Mouse (Mus musculus) 416B (cell line): ENCODE measurements at regions not wholly inside any gene's neighbourhood (a gene's known extent, or its start where the extent isn't known, plus 50 kb on each side); places are given as distances from the start of the nearest gene placed in this dataset.

ENCODE experiments used
- DNase-seq: peaks from one replicate; pipeline ENCODE4 v3.0.0; 2011; ENCODE audit warnings: low read depth

DNA sequence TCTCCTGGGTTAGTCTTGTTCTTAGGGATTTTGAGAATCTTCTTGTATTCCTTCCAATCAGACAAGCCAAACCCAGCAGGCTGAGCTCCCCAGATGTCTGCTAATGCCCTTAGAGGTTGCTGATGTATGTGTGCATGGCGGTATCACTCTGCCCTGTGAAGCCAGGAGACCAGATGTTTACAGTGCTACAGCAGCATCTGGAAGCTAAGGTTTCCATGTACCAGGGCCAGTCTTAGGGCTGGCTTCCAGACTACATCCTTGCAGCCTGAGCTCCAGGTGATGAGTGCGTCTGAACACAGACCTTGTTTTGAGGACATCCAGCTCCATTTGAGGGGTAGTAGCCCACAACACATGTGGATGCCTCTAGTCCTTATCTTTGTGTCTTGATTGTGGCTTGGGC is 241.7 kb downstream of the Ttc32 start:
- no peak for DNase-seq

- DNase-seq, result no peak
Measured at GRCm38 (mm10) chr12:9274181-9274580, 244.4 kb downstream of the Ttc32 start.

DNA sequence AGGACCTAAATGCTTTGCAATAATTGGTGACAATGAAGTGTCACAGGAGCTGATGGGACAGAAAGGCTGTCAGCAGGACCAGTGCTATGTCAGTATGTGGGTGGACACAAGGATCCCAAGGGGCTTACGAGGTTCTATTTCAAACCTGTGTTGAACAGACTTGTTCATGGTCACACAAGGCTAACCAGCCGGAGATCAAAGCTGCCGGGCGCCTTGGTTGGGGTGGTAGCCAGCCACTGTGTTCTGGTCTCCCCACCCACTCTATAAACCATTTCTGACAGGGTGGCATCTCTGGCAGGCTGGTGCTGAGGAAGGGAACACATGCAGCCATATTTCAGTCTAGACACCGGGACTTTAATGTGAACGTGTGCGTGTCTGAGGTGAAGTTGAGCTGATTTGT is 245.9 kb downstream of the Ttc32 start:
- no peak for DNase-seq

DNA sequence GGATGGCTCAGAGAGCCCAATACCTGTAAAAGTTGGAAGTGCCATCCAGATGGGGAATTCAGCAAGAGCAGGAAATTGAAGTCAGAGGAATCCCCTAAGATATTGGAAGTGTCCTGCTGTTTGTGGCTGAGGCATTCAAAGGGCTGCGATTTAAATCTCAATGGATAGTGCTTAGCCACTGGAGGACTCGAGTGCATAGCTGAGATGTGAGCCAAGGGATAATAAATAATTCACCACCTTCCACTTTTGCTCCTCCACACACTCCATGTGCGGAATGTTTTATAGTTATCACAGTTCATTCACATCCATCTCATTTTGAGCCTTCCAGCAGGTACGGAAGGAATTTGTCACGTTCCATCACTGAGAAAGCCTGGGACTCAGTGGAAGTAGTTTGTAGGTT is 248.9 kb downstream of the Ttc32 start:
- no peak for DNase-seq

- no peak for DNase-seq
Measured at GRCm38 (mm10) chr12:9279893-9280605, 250.3 kb downstream of the Ttc32 start.

DNA sequence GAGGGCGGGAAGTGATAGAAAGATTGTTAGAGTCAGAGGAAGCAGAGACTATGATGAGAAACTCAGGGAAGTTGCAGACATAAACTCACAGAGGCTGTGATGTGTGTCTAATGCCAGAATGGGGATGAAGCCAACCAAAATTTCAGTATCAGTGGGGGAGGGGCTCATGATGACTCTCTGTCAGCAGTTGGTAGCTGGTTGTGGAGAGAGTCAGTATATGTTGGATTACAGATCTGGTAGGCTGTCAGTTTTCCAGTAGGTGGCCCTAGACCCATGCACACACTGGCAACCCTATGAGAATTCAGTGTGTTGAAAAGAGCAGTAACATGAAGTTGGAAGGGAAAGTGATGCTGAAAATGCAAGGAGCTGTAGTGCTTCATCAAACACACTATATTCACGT is 257.5 kb downstream of the Ttc32 start:
- DNase-seq, result no peak

DNA sequence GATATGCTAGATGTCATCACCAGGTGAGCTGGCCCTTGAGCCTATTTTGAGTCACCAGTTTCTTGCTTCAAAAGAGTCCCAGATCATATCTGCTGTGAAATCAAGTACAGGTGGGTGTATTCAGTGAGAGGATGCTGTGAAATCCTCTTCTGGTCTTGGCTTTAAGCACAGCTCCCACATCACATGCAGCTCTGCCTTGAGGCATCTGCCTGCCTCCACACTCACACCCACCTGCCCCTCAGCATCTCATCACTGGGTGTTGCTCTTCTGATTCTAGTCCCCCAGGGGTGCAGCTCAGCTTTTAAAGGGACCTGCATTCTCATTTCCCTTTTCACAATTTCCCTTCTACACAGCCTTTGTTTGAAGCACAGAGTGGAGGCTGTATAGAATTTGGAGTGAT is 262.9 kb downstream of the Ttc32 start:
- no peak for DNase-seq

DNA sequence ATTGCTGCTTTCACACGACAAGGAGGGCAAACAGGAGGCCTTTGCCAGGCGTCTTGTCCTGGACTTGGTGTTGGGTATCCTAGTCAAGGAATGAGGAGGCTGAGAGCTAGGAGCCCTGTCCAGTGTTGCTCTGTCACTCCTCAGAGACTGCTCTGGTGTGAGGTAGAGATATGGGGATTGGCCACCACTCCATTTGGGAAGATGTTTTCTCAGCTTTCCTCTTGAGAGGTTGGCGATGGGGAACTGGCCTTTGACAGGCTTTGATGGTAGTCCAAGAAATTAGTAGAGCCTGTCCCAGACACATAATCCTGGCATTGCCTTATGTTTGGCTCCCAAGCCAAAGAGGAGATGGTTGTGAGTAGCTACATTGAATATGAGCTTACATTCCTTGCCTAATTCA is 265.4 kb downstream of the Ttc32 start:
- DNase-seq, result no peak

DNA sequence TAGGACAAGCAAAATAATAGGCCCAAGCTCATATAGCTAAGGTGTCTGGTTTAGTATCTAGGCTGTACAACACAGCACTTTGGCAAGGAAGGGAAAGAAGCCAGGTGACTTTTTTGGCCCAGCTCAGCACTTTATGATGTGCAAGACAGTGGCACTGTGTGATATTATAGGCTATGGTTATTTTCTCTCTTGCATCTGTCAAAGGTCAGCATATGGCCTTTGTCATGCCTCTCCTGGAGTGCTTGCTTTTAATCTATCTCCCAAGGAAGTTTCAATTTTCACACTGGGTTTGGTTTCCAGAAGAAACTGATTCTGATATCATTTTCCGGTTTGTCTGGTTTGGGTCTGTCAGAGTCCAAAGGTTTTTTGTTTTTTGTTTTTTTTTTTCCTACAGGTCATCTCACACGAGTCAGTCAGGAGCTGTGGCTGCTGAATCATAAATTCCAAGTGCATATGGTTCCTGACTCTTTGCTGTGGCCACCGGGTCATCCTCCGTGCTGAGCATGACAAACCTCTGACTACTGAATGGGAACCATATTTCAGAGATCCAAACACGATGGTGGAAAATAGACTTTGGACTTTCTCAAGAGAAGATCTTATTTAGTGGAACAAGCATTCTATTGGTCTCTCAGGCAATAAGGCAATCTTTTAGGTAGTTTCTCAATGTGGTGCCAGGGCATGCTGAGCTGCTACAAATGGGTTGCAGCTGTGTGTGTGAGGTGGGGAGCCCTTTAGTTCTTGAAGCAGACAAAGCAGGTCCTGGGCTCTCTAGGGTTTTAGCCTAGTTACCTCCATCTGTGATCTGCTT is 269.3 kb downstream of the Ttc32 start:
- DNase-seq, result no peak

GRCm38 (mm10) chr12:9304146-9304545 is 265.8 kb upstream of the Osr1 start:
- no peak for DNase-seq

GRCm38 (mm10) chr12:9337891-9338672 is 231.8 kb upstream of the Osr1 start:
- no peak for DNase-seq

DNA sequence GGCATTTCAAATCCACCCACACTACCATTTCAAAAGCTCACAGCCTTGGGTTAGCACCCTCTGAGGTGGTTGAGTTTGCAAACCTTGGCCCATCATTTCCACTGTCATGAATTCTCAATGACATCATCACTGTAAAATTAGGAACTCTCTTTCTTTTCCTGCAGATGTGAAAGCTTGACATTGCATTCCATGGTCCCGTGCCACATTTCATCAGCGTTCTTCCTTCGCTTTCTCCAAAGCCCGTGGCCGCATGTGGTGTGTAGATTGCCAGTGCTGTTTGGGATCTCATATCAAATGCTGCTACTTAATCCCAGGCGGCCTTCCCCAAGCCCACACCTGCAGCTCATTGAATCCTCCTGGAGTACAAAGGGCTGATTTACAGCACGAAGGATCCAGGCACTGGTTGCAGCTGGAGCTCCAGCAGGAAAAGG is 231.1 kb upstream of the Osr1 start:
- DNase-seq, result no peak

GRCm38 (mm10) chr12:9340769-9341168 is 229.1 kb upstream of the Osr1 start:
- DNase-seq, result no peak

DNA sequence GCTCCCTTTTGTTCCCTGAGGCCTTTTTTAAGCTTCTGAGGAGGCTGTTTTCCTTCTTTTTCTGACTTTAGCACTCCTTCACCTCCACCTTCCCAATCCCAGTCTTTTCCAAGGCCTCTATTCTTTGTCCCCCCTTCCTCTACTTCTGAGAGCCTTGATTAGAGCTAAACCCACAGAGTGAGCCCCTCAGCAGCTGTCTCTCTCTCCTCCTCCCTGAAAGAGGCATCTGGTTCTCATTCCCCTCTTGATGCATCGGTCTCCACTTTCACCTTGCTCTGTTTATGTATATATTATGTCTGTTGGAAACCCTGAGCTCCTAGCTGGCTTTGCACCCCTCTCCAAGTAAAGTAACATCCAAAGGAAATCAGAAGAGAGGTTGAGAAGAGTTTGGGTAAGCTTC is 224.6 kb upstream of the Osr1 start:
- DNase-seq, result no peak

GRCm38 (mm10) chr12:9355512-9355911 is 214.4 kb upstream of the Osr1 start:
- DNase-seq, result no peak

- no peak for DNase-seq
Measured at GRCm38 (mm10) chr12:9357856-9358255, 212.1 kb upstream of the Osr1 start.

DNA sequence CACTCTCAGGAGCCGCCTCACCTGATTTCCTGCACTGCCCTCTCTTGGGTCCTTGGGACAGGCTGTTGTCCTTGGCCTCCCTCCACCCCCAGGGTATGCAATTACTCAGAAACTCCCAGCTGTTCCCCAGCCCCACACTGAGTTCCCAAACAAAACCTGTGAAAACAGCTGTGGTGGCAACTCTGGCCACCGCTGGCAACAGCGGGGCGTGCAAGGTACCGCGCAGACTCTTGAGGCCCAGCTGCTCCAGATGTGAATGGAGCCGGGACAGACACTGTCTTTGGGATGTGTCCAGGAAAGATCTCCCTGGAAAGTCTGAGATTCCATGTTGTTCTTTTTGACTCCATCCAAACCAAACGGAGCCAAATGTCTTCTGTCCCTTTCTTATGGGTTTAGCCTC is 211.0 kb upstream of the Osr1 start:
- no peak for DNase-seq

GRCm38 (mm10) chr12:9365931-9366330 is 204.0 kb upstream of the Osr1 start:
- no peak for DNase-seq

DNA sequence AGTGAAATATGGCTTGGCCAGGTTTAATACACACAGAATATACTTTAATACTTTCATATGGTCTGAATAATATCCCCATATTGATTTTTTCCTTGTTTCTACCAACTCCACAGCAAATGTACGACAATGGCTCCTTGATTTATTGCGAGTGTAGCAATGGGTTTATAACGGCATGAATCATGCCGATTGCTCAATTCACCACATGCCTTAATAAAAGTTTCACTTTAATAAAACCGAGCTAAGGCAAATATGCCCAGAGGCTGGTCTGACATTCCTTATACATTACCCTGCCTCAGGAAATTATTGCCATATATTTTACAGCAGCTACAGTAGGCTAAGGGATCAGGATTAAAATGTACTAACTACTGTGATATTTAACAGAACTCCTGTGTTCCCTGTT is 201.2 kb upstream of the Osr1 start:
- DNase-seq, result no peak

DNA sequence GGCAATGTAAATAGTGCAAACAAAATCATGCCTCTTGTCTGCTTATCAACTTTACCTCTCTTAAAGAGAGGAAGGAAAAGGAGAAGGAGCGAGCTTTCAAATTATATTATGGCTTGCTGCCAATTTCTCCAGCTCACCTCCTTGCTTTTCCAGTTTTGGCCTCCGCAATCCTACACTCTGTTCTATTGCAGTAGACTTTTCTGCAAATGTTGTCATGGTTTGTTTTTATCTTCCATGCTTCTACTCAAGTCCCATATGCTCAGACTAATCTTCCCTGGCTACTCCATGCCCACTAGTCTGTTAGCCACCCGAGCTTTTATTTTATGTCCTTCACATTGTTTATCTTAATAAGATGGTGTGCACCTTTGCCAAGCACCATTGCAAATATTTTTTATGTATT is 168.0 kb upstream of the Osr1 start:
- DNase-seq, result no peak

DNA sequence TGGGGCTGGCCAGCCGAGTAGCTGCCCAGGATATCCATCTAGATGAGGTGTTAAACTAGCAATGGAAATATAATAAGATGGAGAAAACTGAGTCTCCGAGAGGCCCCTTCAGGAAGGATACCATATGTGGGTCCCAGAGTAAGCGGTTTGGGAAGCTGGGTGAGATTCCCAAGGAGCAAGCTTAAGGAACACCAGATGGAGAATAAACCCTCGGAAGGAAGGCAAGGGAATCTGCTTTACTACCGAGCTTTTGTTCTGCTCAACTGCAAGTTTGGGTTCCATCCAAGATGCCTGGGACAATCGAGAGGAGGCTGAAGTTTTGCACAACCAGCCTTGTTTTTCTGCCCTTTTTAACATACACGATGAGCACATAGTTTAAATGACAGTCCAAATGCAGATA is 164.9 kb upstream of the Osr1 start:
- no peak for DNase-seq

DNA sequence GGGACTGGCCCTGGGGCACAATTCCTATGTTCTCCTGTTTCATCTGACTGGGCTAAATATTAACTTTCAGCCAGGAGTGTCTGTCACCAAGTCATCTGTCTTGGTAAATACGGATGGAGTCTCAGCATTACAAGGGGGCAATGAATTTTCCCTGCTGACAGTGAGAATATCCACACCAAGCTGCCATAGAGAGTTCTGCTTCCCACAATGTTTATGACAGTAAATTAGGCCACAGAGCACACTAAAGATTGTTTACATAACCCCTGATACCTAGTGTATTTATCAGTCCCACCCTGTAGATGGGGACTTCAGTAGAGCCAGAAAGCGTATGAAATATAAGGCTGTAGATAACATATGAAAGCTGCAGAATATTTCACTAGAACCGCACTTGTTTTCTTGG is 150.6 kb upstream of the Osr1 start:
- no peak for DNase-seq

DNA sequence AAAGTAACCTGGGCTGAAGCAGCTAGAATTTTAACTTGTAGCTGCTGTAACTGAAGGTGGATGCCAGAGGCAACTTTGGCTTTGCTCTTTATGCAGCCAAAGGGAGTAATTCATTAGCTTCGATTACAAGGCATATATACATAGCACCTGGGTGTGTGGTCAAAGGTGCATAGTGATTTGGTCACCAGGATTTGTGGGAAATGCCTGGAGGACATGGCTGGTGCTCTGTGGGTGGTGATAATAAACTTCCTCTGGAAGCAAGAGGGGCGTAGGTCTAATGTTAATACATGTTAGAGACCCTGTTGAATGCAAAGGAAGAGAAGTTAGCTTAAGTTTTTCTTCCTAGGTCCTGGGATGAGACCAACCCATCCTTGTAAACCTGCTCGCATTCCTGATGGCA is 139.3 kb upstream of the Osr1 start:
- DNase-seq, result no peak
